Mouse (Mus musculus) cerebellum, adult 11-12 months (tissue): ENCODE data around the gene Nxf1.

Source experiments
- DNase-seq: peaks from one replicate; pipeline ENCODE4 v3.0.0; 2022

The Nxf1 gene

DNA sequence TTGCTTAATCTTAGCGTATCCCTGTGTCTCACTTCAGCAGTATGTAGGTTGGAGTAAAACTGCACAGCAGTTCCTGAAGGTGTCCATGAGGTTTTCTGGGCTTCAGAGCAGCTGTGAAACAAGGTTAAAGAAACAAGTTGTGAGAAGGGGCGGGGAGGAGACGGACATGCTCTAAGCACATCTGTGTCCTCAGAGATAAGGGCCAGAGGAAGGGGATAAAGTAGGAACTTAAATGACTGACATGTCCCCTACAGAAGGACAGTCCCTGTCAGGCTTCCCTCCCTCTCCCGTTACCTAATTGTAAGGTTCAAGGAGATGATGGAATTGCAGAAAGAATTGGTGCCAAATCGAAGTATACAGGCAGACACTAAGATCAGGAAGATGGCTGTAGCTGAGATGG is 16.1 kb downstream of the Nxf1 start:
- no peak for DNase-seq

DNA sequence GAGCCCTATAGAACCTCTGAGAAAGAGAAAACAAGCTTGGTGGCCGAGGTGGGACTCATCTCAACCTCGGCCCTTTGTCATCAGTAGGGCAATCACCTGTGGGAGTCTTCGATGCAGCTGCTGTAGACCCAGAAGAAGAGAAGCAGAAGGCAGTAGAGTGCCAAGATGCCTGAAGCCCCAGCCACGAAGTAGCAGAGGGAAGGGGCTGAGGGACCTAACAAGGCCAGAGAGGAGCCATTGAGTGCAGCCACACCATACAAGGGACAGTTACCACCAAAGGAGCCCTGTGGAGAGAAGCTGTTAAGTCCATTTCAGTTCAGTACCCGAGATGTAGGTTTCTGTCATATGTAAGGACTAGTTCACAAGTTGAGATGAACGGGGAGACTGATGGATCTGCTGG is 16.5 kb downstream of the Nxf1 start:
- DNase-seq = no peak

DNA sequence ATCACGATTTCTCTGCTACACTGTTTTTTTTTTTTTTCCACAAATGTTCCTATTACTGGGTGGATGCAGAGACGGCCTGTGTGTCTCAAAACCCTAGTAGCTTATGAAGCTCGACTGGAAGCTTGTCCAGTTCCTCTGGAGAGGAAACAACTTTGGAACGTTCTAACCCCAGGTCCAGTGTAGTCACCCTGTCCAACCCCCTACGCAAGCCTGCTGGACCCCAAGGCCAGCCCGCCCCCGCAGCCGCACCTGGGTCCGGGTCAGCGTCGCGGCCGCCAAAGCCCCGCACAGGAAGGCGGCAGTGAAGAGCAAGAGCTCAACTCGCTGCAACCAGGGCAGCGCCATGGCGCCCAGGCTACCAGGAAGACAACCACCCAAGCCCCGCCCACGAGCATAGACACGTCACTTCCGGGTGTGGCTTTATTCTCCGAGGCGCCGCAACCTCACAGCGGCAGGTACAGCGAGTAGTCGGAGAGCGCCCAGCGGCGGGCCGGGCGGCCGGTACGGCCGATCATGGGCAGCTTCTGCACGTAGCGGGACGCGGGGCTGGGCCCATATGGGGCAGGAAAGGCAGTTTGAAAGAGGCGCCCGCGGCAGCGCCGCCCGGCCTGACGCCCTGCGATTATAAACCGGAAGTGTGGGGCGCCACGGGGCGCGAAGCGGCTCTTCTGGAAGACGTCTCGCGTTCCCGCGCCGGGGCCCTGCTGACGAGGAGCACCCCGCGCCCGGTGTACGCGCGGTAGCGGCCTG is 17.4 kb downstream of the Nxf1 start, which contains the start of gene Tmem179b:
Tmem179b (minus strand) TSS at position 382 of the 750 bp plus-strand sequence.
- DNase-seq = peak; percentile 95

- DNase-seq = no peak
These were observed 18.1 kb downstream of the Nxf1 start for GRCm38 (mm10) chr19:8774951-8775421.

DNA sequence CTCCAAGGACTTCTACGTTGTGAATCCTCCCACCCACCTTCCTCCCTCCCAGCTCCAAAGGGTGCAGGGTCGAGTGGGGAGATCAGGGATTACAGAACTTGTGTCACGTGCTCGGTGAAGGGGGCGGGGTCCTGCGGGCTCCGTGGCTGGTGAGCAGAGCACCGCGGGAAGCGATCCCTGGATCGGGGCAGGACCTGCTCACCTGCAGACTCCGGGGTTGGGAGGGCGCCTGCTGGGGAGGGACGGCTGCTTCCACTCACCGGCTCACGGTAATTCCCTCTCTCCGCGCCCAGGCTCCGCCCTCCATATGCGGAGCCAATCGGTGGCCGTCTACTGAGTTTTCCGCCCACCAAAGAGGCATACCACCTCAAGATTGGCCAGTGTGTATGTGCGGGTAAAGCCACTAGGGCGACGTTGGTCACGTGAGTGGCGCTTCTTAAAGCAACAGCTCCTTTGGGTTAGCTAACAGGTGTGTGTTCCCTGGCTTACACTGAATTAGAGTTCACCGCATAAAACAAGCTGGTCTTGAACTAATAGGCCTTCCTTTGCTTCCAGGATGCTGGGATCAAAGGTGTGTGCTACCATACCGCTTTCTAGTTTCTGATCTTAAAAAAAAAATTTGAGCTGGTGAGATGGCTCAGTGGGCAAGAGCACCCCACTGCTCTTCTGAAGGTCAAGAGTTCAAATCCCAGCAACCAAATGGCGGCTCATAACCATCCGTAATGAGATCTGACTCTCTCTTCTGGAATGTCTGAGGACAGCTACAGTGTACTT is 29.3 kb downstream of the Nxf1 start, which contains the start of gene Taf6l:
Taf6l (minus strand) TSS at position 410 of the 774 bp plus-strand sequence.
- DNase-seq = peak; percentile 94

DNA sequence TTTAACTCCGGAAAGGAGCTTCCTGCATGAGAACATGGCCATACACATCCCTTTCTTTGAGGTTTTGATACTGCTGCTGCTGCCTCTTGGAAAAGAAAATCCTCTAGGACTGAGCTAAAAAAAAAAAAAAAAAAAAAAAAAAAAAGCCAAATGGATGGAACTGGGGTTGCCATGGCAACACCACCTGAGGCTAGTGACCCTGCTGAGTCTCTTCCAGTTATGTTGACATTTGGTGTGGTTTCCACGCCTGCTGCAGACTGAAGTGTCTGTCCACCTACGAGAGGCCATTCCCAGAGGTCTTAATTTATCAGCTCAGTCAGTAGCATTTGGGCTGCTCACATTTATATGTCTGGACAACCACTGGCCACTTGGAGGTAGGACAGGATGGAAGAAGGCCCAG is 31.6 kb downstream of the Nxf1 start:
- no peak for DNase-seq

DNA sequence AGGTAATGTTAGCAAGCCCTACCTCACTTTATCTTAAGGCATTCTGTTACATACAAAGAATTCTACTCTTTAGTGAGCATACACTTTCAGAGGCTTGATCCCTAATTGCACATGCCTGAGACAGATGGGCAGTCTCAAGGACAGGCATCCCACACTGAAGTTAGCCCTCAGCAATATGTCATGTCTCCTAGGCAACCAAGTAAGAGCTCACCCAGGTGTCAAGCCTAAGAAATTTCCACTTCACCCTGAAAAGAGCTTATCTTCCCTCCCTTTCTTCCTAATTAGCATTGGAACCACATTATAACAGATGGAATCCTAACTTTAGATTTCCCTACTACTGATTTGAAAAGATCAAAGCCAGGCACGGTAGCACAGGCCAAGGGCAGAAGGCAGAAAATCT is 32.3 kb downstream of the Nxf1 start:
- DNase-seq = no peak

DNA sequence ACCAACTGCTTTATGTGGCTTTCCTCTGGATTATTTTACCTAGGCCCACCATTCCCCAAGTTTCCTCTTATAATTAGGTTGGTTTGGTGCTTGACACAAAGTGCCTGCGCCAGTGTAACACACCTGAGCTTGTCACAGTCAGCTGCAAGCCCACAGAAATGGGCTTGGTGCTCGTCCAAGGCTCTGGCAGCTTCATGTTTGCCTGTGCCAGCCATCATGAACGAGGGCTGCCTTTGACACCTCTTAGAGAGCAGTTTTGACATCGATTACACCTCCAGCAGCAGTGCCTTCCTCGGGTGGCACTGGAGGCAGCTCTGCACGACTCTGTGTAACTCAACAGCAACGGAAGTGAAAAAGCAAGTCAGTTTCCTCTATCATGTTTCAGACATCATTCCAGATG is 33.3 kb downstream of the Nxf1 start:
- no peak for DNase-seq

GRCm38 (mm10) chr19:8798264-8798946 is 41.5 kb downstream of the Nxf1 start, which contains the start of gene Polr2g:
Gene Polr2g (minus strand): TSS chr19:8798577.
- DNase-seq = peak; percentile 91

DNA sequence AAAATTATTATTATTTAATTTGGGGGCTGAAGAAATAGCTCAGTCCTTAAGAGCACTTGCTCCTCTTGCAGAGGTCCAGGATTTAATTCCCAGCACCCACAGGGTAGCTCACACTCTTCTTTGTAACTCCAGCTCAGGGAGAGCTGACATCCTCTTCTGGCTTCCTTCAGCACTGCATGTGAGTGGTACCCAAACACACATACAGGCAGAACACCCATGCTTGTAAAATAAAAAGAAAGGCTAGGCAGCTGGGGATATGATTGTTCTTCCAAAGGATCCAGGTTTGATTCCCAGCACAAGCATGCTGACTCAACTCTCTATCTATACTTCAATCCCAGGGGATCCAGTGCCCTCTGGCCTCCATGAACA is 42.1 kb downstream of the Nxf1 start:
- DNase-seq = no peak

DNA sequence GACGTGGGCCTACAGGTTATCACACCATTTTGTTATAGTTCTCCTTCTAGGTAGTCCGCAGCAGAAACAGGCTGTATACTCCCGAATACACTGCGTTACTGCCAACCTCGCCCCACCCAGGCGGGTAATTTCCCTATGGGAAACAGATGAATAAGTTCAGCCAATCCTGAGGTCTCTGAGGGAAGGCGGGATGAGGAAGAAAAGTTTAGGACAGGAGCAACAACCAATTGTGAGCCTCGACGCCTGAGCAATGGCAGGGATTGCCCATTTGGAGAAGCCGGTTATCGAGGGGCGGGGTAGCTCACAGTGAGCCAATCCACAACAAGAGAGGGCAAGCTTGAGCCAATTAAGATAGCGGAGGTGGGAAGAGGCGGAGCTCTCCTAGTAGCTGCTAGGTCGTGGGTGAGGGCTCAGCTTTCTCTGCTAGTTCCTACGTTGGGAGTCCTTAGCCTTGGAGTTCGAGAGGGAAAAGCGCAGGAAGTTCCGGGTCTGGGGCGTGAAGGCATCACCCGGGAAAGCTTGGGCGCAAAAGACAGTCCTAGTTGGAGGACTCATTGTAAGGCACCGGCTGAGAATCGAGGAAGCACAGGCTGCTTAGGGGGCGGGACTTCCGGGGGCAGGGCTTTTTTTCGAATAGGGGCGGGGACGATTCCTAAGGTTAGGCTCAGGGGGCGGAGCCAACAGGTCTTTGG is 45.4 kb downstream of the Nxf1 start, which contains the start of gene Zbtb3:
Zbtb3 (plus strand) TSS at position 426 of the 692 bp plus-strand sequence.
- DNase-seq = peak; percentile 98

- no peak for DNase-seq
These were observed 46.4 kb downstream of the Nxf1 start for GRCm38 (mm10) chr19:8803204-8803780.

GRCm38 (mm10) chr19:8803879-8804660 is 47.2 kb downstream of the Nxf1 start:
- no peak for DNase-seq

DNA sequence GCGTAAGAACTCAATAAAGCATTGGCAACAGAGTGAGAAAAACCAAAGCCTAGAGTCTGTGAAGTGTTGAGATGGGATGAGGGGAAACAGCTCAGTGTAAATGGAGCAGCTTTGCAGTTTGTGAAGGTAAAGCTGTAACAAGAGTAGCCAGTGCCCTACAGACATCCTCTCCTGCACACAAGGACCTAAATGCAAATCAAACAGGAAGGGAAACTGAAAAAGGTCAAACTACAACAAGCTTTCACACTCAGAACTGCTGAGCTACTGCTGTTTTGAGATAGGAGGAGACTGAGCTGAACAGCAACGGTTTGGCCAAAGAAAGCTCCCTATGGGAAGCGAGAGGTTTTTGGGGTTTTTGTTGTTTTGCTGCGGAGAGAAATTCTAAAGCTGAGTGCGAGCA is 49.9 kb downstream of the Nxf1 start:
- no peak for DNase-seq

DNA sequence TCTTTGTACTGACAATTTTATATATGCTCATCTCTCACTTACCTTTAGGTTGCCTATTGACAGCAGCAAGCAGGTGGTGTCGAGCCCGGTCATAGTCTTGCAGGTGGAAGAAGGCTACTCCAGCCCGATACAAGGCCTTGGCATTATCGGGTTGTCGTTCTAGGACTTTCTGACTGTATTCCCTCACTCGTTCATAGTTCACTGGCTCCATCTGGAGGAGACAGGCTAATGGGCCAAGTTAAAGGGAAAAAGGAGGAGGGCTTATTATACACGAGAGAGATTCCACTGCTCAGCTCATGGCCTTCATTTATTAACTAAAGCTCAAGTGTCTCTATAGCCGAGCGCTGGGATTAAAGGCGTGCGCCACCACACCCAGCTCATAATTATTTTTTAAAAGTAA is 58.9 kb downstream of the Nxf1 start:
- no peak for DNase-seq

GRCm38 (mm10) chr19:8817001-8817400 is 60.1 kb downstream of the Nxf1 start:
- no peak for DNase-seq

- no peak for DNase-seq
These were observed 61.5 kb downstream of the Nxf1 start for GRCm38 (mm10) chr19:8818301-8818798.

GRCm38 (mm10) chr19:8818801-8819595 is 62.1 kb downstream of the Nxf1 start, which contains the start of gene Ttc9c:
Gene Ttc9c (minus strand): TSS chr19:8819333.
- DNase-seq = peak; percentile 98

GRCm38 (mm10) chr19:8819596-8820423 is 62.9 kb downstream of the Nxf1 start, which contains the start of gene Hnrnpul2:
Gene Hnrnpul2 (plus strand): TSS chr19:8820010.
- DNase-seq = peak; percentile 99
